Mouse (Mus musculus) CH12.LX (cell line): ENCODE results near the gene Kdelr1. TPM values are rescaled to one million over a fixed set of nuclear protein-coding genes. Genes with fewer than 3 reads are reported as not detected.
A peak's percentile ranks its signal among the peaks of the same experiment; 100 is the strongest.
"Not testable (repeated sequence)": the region's sequence is repeated elsewhere in the genome, so short reads cannot be mapped to it uniquely, and the experiment has no call there.

Experiments used
- DNase-seq: peaks from one replicate; pipeline ENCODE4 v3.0.0-alpha.2; 2013; ENCODE audit errors: extremely low read depth
- H3K27ac ChIP-seq: 2 replicates; pipeline ENCODE4 v1.5.1; 2012; ENCODE audit warnings: low read depth, mild to moderate bottlenecking, control low read depth, moderate library complexity; ENCODE audit not compliant: insufficient read depth
- H3K27me3 ChIP-seq: replicated peaks from 2 replicates; pipeline ENCODE3; 2012; ENCODE audit warnings: inconsistent platforms
- H3K36me3 ChIP-seq, 2 experiments: replicated peaks in 1 of 2; 2 replicates each; pipeline versions ENCODE3 to v1.6.1; 2012; ENCODE audit warnings: inconsistent platforms in 1 of 2, low read length in 1 of 2, mild to moderate bottlenecking in 1 of 2, mixed read lengths in 1 of 2, moderate library complexity in 1 of 2; ENCODE audit not compliant: control insufficient read depth in 1 of 2, insufficient read depth in 1 of 2
- H3K4me1 ChIP-seq, 2 experiments: 2 replicates each; pipeline ENCODE4 v1.6.1; 2012; ENCODE audit warnings: inconsistent platforms in 1 of 2, moderate library complexity in 1 of 2; ENCODE audit not compliant: insufficient read depth in 2 of 2, control insufficient read depth in 1 of 2
- H3K4me2 ChIP-seq: 2 replicates; pipeline ENCODE4 v1.6.1; 2012; ENCODE audit warnings: low read depth, mild to moderate bottlenecking, control low read depth; ENCODE audit not compliant: poor library complexity, insufficient read depth, severe bottlenecking
- H3K4me3 ChIP-seq, 3 experiments: fragments of 150-350 bp in 1 of 3; sonication (generic) in 1 of 3; replicated peaks in 1 of 3; 2 replicates each; pipeline versions ENCODE3 to v1.5.1; 2011 to 2012; ENCODE audit warnings: low read depth in 2 of 3, low read length in 2 of 3, mild to moderate bottlenecking in 2 of 3, moderate library complexity in 2 of 3, control low read depth in 1 of 3, improper control_type of control experiment in 1 of 3, inconsistent platforms in 1 of 3, mixed read lengths in 1 of 3; ENCODE audit not compliant: poor library complexity in 1 of 3
- H3K79me2 ChIP-seq: replicated peaks from 2 replicates; pipeline ENCODE4 v1.6.1; 2012; ENCODE audit warnings: mild to moderate bottlenecking, moderate library complexity; ENCODE audit not compliant: control insufficient read depth, poor library complexity, insufficient read depth, severe bottlenecking; ENCODE audit errors: extremely low read depth
- H3K9ac ChIP-seq: 2 replicates; pipeline ENCODE4 v1.6.1; 2012; ENCODE audit warnings: low read depth, mild to moderate bottlenecking, control low read depth, moderate library complexity; ENCODE audit not compliant: insufficient read depth
- H3K9me3 ChIP-seq: replicated peaks from 2 replicates; pipeline ENCODE3; 2012; ENCODE audit warnings: low read length, inconsistent platforms, mixed read lengths
- BHLHE40 ChIP-seq: IDR thresholded peaks from 2 replicates; pipeline ENCODE4 v1.6.1; 2011; ENCODE audit warnings: mild to moderate bottlenecking, low read depth, low read length, improper control_type of control experiment
- CHD2 ChIP-seq: IDR thresholded peaks from 2 replicates; pipeline ENCODE4 v1.6.1; 2011; ENCODE audit warnings: low read length, improper control_type of control experiment
- CTCF ChIP-seq, 2 experiments: IDR thresholded peaks in 1 of 2; conservative IDR thresholded peaks in 1 of 2; 2 replicates each; pipeline ENCODE4 v1.5.1; 2011 to 2012; ENCODE audit warnings: low read depth in 2 of 2, low read length in 2 of 2, improper control_type of control experiment in 1 of 2, inconsistent platforms in 1 of 2, mild to moderate bottlenecking in 1 of 2, moderate library complexity in 1 of 2
- E2F4 ChIP-seq: IDR thresholded peaks from 2 replicates; pipeline ENCODE4 v1.6.1; 2011; ENCODE audit warnings: low read depth, low read length, improper control_type of control experiment; ENCODE audit not compliant: insufficient replicate concordance
- HCFC1 ChIP-seq: IDR thresholded peaks from 2 replicates; pipeline ENCODE4 v1.6.1; 2012; ENCODE audit warnings: low read depth, mild to moderate bottlenecking, inconsistent platforms, low read length, improper control_type of control experiment
- IRF4 ChIP-seq: IDR thresholded peaks from 2 replicates; pipeline ENCODE4 v1.6.1; 2014; ENCODE audit warnings: low read depth, mild to moderate bottlenecking, inconsistent platforms, low read length, improper control_type of control experiment
- KAT2A ChIP-seq: IDR thresholded peaks from 2 replicates; pipeline ENCODE4 v1.6.1; 2012; ENCODE audit warnings: low read length, improper control_type of control experiment, inconsistent platforms; ENCODE audit not compliant: insufficient replicate concordance
- MAZ ChIP-seq: IDR thresholded peaks from 2 replicates; pipeline ENCODE4 v1.6.1; 2012; ENCODE audit warnings: low read depth, mild to moderate bottlenecking, inconsistent platforms, low read length, improper control_type of control experiment, moderate library complexity
- MEF2A ChIP-seq: IDR thresholded peaks from 2 replicates; pipeline ENCODE4 v1.6.1; 2014; ENCODE audit warnings: low read depth, mild to moderate bottlenecking, inconsistent platforms, low read length, improper control_type of control experiment, borderline replicate concordance
- MXI1 ChIP-seq: IDR thresholded peaks from 2 replicates; pipeline ENCODE4 v1.6.1; 2011; ENCODE audit warnings: mild to moderate bottlenecking, low read depth, low read length, improper control_type of control experiment
- NELFE ChIP-seq: IDR thresholded peaks from 2 replicates; pipeline ENCODE4 v1.6.1; 2011; ENCODE audit warnings: low read depth, low read length, improper control_type of control experiment
- NRF1 ChIP-seq: IDR thresholded peaks from 2 replicates; pipeline ENCODE4 v1.6.1; 2014; ENCODE audit warnings: low read depth, mild to moderate bottlenecking, inconsistent platforms, low read length, improper control_type of control experiment, moderate library complexity
- POLR2A ChIP-seq: IDR thresholded peaks from 2 replicates; pipeline ENCODE4 v1.6.1; 2011; ENCODE audit warnings: low read depth, mild to moderate bottlenecking, improper control_type of control experiment, low read length
- POLR2AphosphoS2 ChIP-seq: IDR thresholded peaks from 2 replicates; pipeline ENCODE4 v1.6.1; 2011; ENCODE audit warnings: low read depth, low read length, improper control_type of control experiment
- RAD21 ChIP-seq: IDR thresholded peaks from 2 replicates; pipeline ENCODE4 v1.6.1; 2011; ENCODE audit warnings: low read depth, mild to moderate bottlenecking, low read length, improper control_type of control experiment, moderate library complexity
- RCOR1 ChIP-seq: conservative IDR thresholded peaks from 2 replicates; pipeline ENCODE4 v1.6.1; 2012; ENCODE audit warnings: low read depth, mild to moderate bottlenecking, inconsistent platforms, low read length, improper control_type of control experiment
- SIN3A ChIP-seq: IDR thresholded peaks from 2 replicates; pipeline ENCODE4 v1.6.1; 2012; ENCODE audit warnings: low read length, improper control_type of control experiment, inconsistent platforms
- TBP ChIP-seq: conservative IDR thresholded peaks from 2 replicates; pipeline ENCODE4 v1.6.1; 2011; ENCODE audit warnings: low read depth, low read length, improper control_type of control experiment
- TCF12 ChIP-seq: IDR thresholded peaks from 2 replicates; pipeline ENCODE4 v1.6.1; 2014; ENCODE audit warnings: low read depth, mild to moderate bottlenecking, inconsistent platforms, low read length, improper control_type of control experiment
- USF2 ChIP-seq: conservative IDR thresholded peaks from 2 replicates; pipeline ENCODE4 v1.6.1; 2011; ENCODE audit warnings: low read depth, low read length, improper control_type of control experiment
- ZMIZ1 ChIP-seq: IDR thresholded peaks from 2 replicates; pipeline ENCODE4 v1.6.1; 2012; ENCODE audit warnings: low read depth, mild to moderate bottlenecking, inconsistent platforms, low read length, improper control_type of control experiment
- dilution Hi-C: fragments of 300-500 bp; cut with MboI; formaldehyde crosslinking; loops from 2 replicates; pipeline ENCODE4 v1.14.3; 2020; ENCODE audit warnings: low sequenced_read_pairs; ENCODE audit not compliant: extremely low pct_unique_long_range_greater_than_20kb, extremely low pct_ligation_motif_present
- in situ Hi-C: fragments of 300-500 bp; cut with MboI; formaldehyde crosslinking; loops from 3 replicates; pipeline ENCODE4 v1.14.3; 2019; ENCODE audit warnings: low sequenced_read_pairs, low pct_ligation_motif_present, low pct_unique_long_range_greater_than_20kb, mixed read lengths
- polyA plus RNA-seq: library from polyadenylated mRNA; unstranded; fragments of >175 nt; gene quantifications from 2 replicates; pipeline ENCODE4 v1.2.1, GENCODE M21; 2012; ENCODE audit warnings: low read depth; ENCODE audit not compliant: insufficient read length
- total RNA-seq, 2 experiments: library from RNA; depleted of rRNA; stranded (reverse); fragments of 300-350 nt in 1 of 2; fragments of >200 nt in 1 of 2; gene quantifications; 2 replicates each; pipeline ENCODE4 v1.2.3; 2012 to 2014

Kdelr1 gene
- total and polyA plus RNA-seq, 3 experiments, result 59.7 to 80.5 (median 66.9) TPM

GRCm38 (mm10) chr7:45897258-45897757, 24.7 kb downstream of the Kdelr1 start:
- Histone ChIP-seq H3K27ac (peak overlapping the region; percentile 59), H3K36me3 (peaks cover 0 to 7% of the 10 kb centered on the region in 2 experiments), H3K27me3 (no peaks in the 10 kb centered on the region), H3K79me2 (no peaks in the 10 kb centered on the region), H3K4me1 (peaks cover 3 to 27% of the 10 kb centered on the region in 2 experiments; a peak in 3 of 4 replicates), H3K4me3 (peak overlapping the region; percentile 63 to 80 (median 77)), H3K4me2 (peak overlapping the region; percentile 68), H3K9me3 (no peaks in the 10 kb centered on the region), H3K9ac (peak overlapping the region; percentile 79)
- DNase-seq, result peak; percentile 82
- dilution Hi-C loops (no loop called here), in situ Hi-C loops (no loop called here)
- TF ChIP-seq POLR2AphosphoS2, result no peak
- peak; percentile 49; the same call in 1 of the 2 replicates for TF ChIP-seq POLR2A
- peak; percentile 52; the same call in 1 of the 2 replicates for TF ChIP-seq HCFC1
- TF ChIP-seq NRF1, result no peak
- TF ChIP-seq BHLHE40, result peak; percentile 42; the same call in 1 of the 2 replicates
- no peak for TF ChIP-seq E2F4
- TF ChIP-seq RCOR1, result no peak
- 0 out of 2 replicates have a peak, but pooled peaks have one; percentile 7 for TF ChIP-seq IRF4
- TF ChIP-seq TBP, result peak; percentile 4; the same call in 1 of the 2 replicates
- peak; percentile 20; the same call in 1 of the 2 replicates for TF ChIP-seq TCF12
- TF ChIP-seq KAT2A, result no peak
- 0 out of 2 replicates have a peak, but pooled peaks have one; percentile 9 for TF ChIP-seq NELFE
- peak; percentile 57; the same call in 1 of the 2 replicates for TF ChIP-seq SIN3A
- TF ChIP-seq ZMIZ1, result peak; percentile 57; the same call in 1 of the 2 replicates
- TF ChIP-seq RAD21, result no peak
- TF ChIP-seq MXI1, result peak; percentile 54; the same call in 1 of the 2 replicates
- 0 out of 2 replicates have a peak, but pooled peaks have one; percentile 29 for TF ChIP-seq MAZ
- TF ChIP-seq USF2, result no peak
- 0 out of 2 replicates have a peak, but pooled peaks have one; percentile 8 for TF ChIP-seq MEF2A
- TF ChIP-seq CHD2, result peak; percentile 63

GRCm38 (mm10) chr7:45898125-45898524, 25.6 kb downstream of the Kdelr1 start:
- TF ChIP-seq CTCF (conservative IDR thresholded peaks at IDR 0.05 in 1 of 2, IDR thresholded peaks at IDR 0.05 in 1 of 2; ENCODE audit: low read depth in 2 of 2, low read length in 2 of 2), result peak; percentile 19 to 39; a peak in 2 of 4 replicates
- H3K9me3 ChIP-seq, H3K79me2 ChIP-seq, H3K27me3 ChIP-seq, H3K27ac ChIP-seq, in situ Hi-C loops, dilution Hi-C loops, H3K36me3 ChIP-seq, DNase-seq: not testable (repeated sequence)
- H3K9ac ChIP-seq, result peak overlapping the region; percentile 79; the same call in 1 of the 2 replicates
- peak overlapping the region in 1 of 3 experiments; percentile 63 for H3K4me3 ChIP-seq
- peak overlapping the region; percentile 68 for H3K4me2 ChIP-seq
- H3K4me1 ChIP-seq, result peaks cover 0 to 19% of the 10 kb centered on the region in 2 experiments; a peak in 3 of 4 replicates
